Mouse (Mus musculus) gastrocnemius, postnatal 25 days (tissue): Measurements from ENCODE around the gene Tm4sf20. TPM values are rescaled to one million over a fixed set of nuclear protein-coding genes. Genes with fewer than 3 reads are reported as not detected.

Experiments used
- total RNA-seq, 2 experiments: library from RNA; stranded (reverse); gene quantifications; 1 replicate in 1 of 2; 2 replicates in 1 of 2; pipeline ENCODE4 v1.2.3; 2021

Gene Tm4sf20
- total RNA-seq, 2 experiments from 2014 or later, result not detected

Other genes with a start within 250 kb of the Tm4sf20 start
- 1 to 10 TPM; 1.6 to 1.7 TPM for gene Col4a4, start 181.6 kb downstream of the Tm4sf20 start, total RNA-seq
- 1 to 10 TPM; 1.0 to 1.3 TPM for gene Col4a3, start 181.5 kb downstream of the Tm4sf20 start, total RNA-seq
- gene Mff, start 43.6 kb downstream of the Tm4sf20 start, total RNA-seq, result 100 to 1,000 TPM; 121 to 123 TPM
- gene Gm47791, start 2.8 kb upstream of the Tm4sf20 start, total RNA-seq, result not detected
- gene Agfg1, start 71.0 kb upstream of the Tm4sf20 start, total RNA-seq, result 10 to 100 TPM; 23.3 to 24.9 TPM
- gene A030005L19Rik, start 144.9 kb upstream of the Tm4sf20 start, total RNA-seq, result not detected
- gene A030014E15Rik, start 156.5 kb upstream of the Tm4sf20 start, total RNA-seq, result not detected
- gene Gm6217, start 162.9 kb upstream of the Tm4sf20 start, total RNA-seq, result not detected
- not detected for gene A030003K21Rik, start 174.9 kb upstream of the Tm4sf20 start, total RNA-seq
- not detected for gene Gm7544, start 187.6 kb upstream of the Tm4sf20 start, total RNA-seq
- gene Gm47955, start 191.8 kb upstream of the Tm4sf20 start, total RNA-seq, result not detected
- gene Gm47959, start 232.1 kb upstream of the Tm4sf20 start, total RNA-seq, result not detected